Mouse (Mus musculus): ENCODE data around the gene St3gal6. TPM values are rescaled to one million over a fixed set of nuclear protein-coding genes. Genes with fewer than 3 reads are reported as not detected.

St3gal6 gene
- polyA plus RNA-seq (2014; fragmentation: Nextera tagmentation; extraction: Ambion mirVana), result 11.2 and 15.0 TPM in 2 replicates

DNA sequence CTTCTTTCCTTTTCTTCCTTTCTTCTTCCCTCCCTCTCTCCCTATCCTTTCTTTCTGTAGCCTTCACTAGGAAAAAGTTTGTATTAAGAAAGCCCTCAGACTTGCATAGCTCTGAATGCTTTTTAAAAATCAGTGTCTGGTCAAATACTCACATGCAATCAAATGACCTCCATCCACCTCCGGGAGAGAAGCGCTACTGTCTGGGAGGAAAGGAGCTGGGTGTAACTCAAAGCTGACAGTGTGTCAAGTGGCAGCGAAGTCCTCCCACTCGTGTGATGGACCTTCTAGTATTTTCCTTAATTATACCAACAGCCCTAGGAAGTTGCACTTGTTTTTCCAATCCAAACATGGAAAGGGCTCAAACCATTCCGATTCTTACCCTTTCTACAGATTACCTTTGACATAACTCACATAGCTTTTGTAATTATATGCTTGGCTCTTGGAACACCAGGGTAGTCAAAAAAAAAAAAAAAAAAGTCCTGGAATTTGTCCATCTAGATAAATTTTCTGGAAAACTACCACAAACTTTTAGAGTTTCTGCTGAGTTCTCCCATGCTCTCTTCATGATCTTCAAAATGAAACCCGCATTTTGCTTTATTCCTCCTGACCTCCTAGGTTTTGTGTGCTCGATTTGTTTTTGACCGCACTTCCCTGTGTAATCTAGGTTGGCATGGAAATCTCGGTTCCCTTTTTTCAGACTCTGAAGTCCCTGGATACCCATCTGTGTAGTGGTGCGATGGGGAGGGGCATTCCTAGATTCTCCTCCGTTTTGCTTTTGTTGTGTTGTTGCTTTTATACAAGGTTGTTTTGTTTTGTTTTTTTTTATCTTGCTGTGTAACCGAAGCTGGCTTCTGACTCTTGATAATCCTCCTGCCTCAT is at the start of gene St3gal6:
Gene St3gal6, minus strand, starts transcription at position 272 of the 879 bp plus-strand sequence.
- DNase-seq (ENCODE audit: low spot score), result no peak
- Histone ChIP-seq H3K4me2 (ENCODE audit: low read length) (peak within 1 kb of the TSS; percentile 86), H3K27me3 (replicated peaks; ENCODE audit: control insufficient read depth, insufficient read depth, low read length) (no peaks in the 10 kb centered on the region), H3K4me1 (replicated peaks; ENCODE audit: control insufficient read depth, insufficient read depth, low read length) (peaks cover 6% of the 10 kb centered on the region), H3K36me3 (ENCODE audit: control insufficient read depth, insufficient read depth, low read length) (no peaks in the 10 kb centered on the region), H3K4me3 (ENCODE audit: low read depth, low read length) (peak within 1 kb of the TSS; percentile 55), H3K27ac (ENCODE audit: low read depth) (peak within 1 kb of the TSS; percentile 71), H3K9me3 (ENCODE audit: control insufficient read depth, low read length) (peaks cover 6% of the 10 kb centered on the region; the same call in 1 of the 2 replicates), H3K9ac (ENCODE audit: low read length) (peak within 1 kb of the TSS; percentile 69)
- no peak for ATAC-seq (replicated peaks; ENCODE audit: low FRiP score, low TSS enrichment, low read depth)
- WGBS, result 81% methylated on average over 12 of the region's 12 CpGs

DNA sequence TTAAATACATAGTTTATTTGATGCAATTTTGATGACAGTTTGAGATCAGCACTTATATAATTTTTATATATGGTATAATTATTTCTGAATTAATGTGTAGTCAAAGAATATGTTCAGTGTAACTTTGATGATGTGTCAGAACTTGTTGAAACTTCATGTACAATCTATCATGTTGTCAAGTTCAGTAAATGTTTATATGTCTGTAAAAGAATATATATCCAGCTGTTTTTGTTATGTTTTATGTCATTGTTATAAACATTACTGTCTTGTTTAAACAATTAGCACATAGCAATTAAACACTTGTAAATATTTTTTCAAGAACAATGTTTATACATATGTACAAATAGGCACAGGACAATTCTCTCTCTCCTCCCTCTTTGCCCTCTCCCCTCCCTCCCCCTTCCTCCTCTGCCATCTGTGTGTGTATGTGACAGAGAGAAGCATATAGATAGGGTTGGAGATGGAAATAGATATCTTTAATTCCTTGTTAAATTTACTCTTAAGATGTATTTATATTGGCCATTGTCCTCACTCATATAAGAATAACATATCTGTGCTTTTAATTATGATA is 46.7 kb upstream of the St3gal6 start:
- Histone ChIP-seq H3K9ac (ENCODE audit: low read length) (no peak overlapping the region), H3K4me2 (ENCODE audit: low read length) (no peak overlapping the region), H3K36me3 (ENCODE audit: control insufficient read depth, insufficient read depth, low read length) (no peaks in the 10 kb centered on the region), H3K27ac (ENCODE audit: low read depth) (no peak overlapping the region), H3K9me3 (ENCODE audit: control insufficient read depth, low read length) (no peaks in the 10 kb centered on the region), H3K27me3 (replicated peaks; ENCODE audit: control insufficient read depth, insufficient read depth, low read length) (no peaks in the 10 kb centered on the region), H3K4me3 (ENCODE audit: low read depth, low read length) (no peak overlapping the region), H3K4me1 (replicated peaks; ENCODE audit: control insufficient read depth, insufficient read depth, low read length) (no peaks in the 10 kb centered on the region)
- ATAC-seq (replicated peaks; ENCODE audit: low FRiP score, low TSS enrichment, low read depth), result no peak
- DNase-seq (ENCODE audit: low spot score), result no peak

DNA sequence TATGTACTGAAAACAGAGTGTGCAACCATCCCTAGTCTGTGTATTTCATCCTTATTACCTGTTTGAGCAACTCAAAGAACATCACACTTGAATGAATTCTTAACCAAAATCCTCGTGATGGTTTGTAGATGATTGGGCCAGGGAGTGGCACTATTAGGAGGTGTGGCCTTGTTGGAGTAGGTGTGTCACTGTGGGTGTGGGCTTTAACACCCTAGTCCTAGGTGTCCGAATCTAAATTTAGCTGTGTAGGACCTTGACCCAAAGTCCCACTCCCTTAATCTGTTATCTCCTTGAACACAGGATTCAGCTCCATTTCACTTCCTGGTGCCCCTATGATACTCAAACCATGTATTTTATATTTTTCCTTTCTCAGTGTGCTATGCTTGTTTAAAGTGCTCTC is 37.2 kb upstream of the St3gal6 start:
- no peak overlapping the region for H3K27ac ChIP-seq (ENCODE audit: low read depth)
- no peak overlapping the region for H3K4me3 ChIP-seq (ENCODE audit: low read depth, low read length)
- DNase-seq (ENCODE audit: low spot score) (no peak), ATAC-seq (replicated peaks; ENCODE audit: low FRiP score, low TSS enrichment, low read depth) (no peak)
- H3K27me3 ChIP-seq (replicated peaks; ENCODE audit: control insufficient read depth, insufficient read depth, low read length), result no peaks in the 10 kb centered on the region
- no peak overlapping the region for H3K4me2 ChIP-seq (ENCODE audit: low read length)
- H3K9me3 ChIP-seq (ENCODE audit: control insufficient read depth, low read length), result no peaks in the 10 kb centered on the region
- no peaks in the 10 kb centered on the region for H3K4me1 ChIP-seq (replicated peaks; ENCODE audit: control insufficient read depth, insufficient read depth, low read length)
- WGBS, result 78% methylated on average over 2 of the region's 2 CpGs
- no peak overlapping the region for H3K9ac ChIP-seq (ENCODE audit: low read length)
- H3K36me3 ChIP-seq (ENCODE audit: control insufficient read depth, insufficient read depth, low read length), result no peaks in the 10 kb centered on the region

DNA sequence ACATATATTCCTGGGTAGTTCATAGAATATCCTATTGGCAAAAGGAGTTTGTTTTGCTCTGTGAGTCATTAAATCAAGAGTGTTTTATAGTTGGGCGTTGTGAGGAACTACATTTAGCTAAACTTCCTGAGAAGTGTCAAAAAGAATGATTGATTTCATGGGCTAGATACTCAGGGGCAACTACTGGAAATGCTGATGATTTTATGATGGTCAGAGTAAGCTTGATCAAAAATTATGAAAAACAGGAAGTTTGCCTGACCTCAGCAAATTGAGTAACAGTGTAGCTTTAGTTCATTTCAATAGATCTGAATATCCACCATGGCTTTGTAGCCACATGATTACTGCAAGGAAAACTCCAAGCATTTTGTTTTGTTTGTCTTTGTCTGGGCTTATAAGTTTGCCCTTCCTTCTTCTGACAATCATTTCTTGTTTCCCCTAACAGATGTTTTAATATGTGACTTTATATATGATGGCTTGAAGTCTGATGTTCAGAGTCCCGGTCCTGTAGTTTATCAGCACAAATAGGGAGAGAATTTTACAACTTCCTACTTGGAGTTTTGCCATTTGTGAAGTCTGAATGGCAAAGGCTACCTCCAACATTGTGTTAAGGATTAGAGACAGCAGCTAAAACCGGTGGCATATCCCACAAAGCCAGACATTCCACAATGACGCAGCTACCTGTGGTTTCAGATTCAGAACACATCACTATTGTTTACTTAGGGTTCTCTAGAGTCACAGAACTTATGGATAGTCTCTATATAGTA is 32.2 kb upstream of the St3gal6 start:
- Histone ChIP-seq H3K4me1 (replicated peaks; ENCODE audit: control insufficient read depth, insufficient read depth, low read length) (no peaks in the 10 kb centered on the region), H3K9ac (ENCODE audit: low read length) (no peak overlapping the region), H3K27me3 (replicated peaks; ENCODE audit: control insufficient read depth, insufficient read depth, low read length) (no peaks in the 10 kb centered on the region), H3K36me3 (ENCODE audit: control insufficient read depth, insufficient read depth, low read length) (no peaks in the 10 kb centered on the region), H3K4me3 (ENCODE audit: low read depth, low read length) (no peak overlapping the region), H3K9me3 (ENCODE audit: control insufficient read depth, low read length) (no peaks in the 10 kb centered on the region), H3K27ac (ENCODE audit: low read depth) (no peak overlapping the region), H3K4me2 (ENCODE audit: low read length) (no peak overlapping the region)
- ATAC-seq (replicated peaks; ENCODE audit: low FRiP score, low TSS enrichment, low read depth) (no peak), DNase-seq (ENCODE audit: low spot score) (no peak)
- 55% methylated on average over 4 of the region's 4 CpGs for WGBS

DNA sequence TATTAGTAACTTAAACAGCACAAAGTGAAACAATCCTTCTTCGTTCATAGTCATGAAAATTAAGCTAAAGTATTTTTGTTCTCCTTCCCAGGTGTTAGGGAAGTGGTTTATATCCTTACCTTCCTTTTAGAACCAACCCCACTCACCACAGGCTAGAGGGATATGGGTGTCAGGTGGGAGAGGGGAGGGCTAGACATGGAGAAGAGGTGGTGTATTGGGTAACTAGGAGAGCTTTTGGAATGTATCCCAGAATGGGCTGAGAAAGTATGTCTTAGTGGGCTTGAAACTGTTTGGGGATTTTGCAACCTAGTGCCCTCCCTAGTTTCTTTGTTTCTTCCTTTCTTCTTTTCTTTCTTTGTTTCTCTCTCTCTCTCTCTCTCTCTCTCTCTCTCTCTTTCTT is 30.6 kb upstream of the St3gal6 start:
- no peak overlapping the region for H3K4me3 ChIP-seq (ENCODE audit: low read depth, low read length)
- no peaks in the 10 kb centered on the region for H3K9me3 ChIP-seq (ENCODE audit: control insufficient read depth, low read length)
- DNase-seq (ENCODE audit: low spot score) (no peak), ATAC-seq (replicated peaks; ENCODE audit: low FRiP score, low TSS enrichment, low read depth) (no peak)
- H3K4me1 ChIP-seq (replicated peaks; ENCODE audit: control insufficient read depth, insufficient read depth, low read length), result no peaks in the 10 kb centered on the region
- no peaks in the 10 kb centered on the region for H3K36me3 ChIP-seq (ENCODE audit: control insufficient read depth, insufficient read depth, low read length)
- no peaks in the 10 kb centered on the region for H3K27me3 ChIP-seq (replicated peaks; ENCODE audit: control insufficient read depth, insufficient read depth, low read length)
- no peak overlapping the region for H3K27ac ChIP-seq (ENCODE audit: low read depth)
- H3K9ac ChIP-seq (ENCODE audit: low read length), result no peak overlapping the region
- no peak overlapping the region for H3K4me2 ChIP-seq (ENCODE audit: low read length)
- 86% methylated on average over 1 of the region's 1 CpGs for WGBS

DNA sequence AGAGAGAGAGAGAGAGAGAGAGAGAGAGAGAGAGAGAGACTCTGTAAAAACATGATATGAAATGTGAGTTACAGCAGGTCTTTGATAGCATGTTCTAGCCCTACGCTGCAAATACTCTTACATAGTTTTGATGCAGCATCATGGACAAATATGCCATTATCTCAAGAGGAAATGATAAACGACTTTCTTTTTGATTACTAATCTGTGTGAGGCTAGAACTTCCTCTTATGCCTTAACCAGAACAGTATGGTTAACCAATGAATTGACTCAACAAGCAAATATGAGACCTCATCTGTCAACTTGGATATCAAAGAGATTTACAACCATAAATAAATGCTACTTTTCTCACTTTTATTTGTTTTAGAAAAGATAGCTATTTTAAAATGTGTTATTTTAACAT is 24.0 kb upstream of the St3gal6 start:
- H3K4me1 ChIP-seq (replicated peaks; ENCODE audit: control insufficient read depth, insufficient read depth, low read length), result no peaks in the 10 kb centered on the region
- DNase-seq (ENCODE audit: low spot score), result no peak
- 68% methylated on average over 2 of the region's 2 CpGs for WGBS
- ATAC-seq (replicated peaks; ENCODE audit: low FRiP score, low TSS enrichment, low read depth), result no peak
- H3K4me3 ChIP-seq (ENCODE audit: low read depth, low read length), result no peak overlapping the region
- H3K36me3 ChIP-seq (ENCODE audit: control insufficient read depth, insufficient read depth, low read length), result no peaks in the 10 kb centered on the region
- no peak overlapping the region for H3K9ac ChIP-seq (ENCODE audit: low read length)
- H3K9me3 ChIP-seq (ENCODE audit: control insufficient read depth, low read length), result no peaks in the 10 kb centered on the region
- H3K4me2 ChIP-seq (ENCODE audit: low read length), result no peak overlapping the region
- no peak overlapping the region for H3K27ac ChIP-seq (ENCODE audit: low read depth)
- no peaks in the 10 kb centered on the region for H3K27me3 ChIP-seq (replicated peaks; ENCODE audit: control insufficient read depth, insufficient read depth, low read length)

DNA sequence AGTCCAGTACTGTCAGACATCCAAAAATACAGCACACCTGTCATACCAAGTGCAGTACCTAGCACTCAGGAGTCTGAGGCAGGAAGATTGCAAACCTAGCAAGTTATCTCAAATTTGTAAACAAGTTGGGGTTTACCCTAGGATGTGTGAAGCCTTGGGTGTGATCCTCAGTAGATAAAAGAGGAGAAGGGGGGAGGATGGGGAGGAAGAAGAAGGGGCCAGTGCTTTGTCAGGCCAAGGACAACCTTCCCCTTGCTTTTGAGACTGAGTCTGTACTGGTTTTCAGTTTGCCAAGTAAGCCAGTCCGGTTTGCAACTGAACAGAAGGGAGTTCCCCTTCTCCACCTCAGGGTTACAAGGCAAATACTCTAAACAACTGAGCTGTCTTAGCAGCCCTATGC is 22.1 kb upstream of the St3gal6 start:
- DNase-seq (ENCODE audit: low spot score) (no peak), ATAC-seq (replicated peaks; ENCODE audit: low FRiP score, low TSS enrichment, low read depth) (no peak)
- whole genome bisulfite sequencing, result 35% methylated on average over 1 of the region's 1 CpGs
- H3K4me1 ChIP-seq (replicated peaks; ENCODE audit: control insufficient read depth, insufficient read depth, low read length), result no peaks in the 10 kb centered on the region
- no peaks in the 10 kb centered on the region for H3K9me3 ChIP-seq (ENCODE audit: control insufficient read depth, low read length)
- H3K27ac ChIP-seq (ENCODE audit: low read depth), result no peak overlapping the region
- H3K4me2 ChIP-seq (ENCODE audit: low read length), result no peak overlapping the region
- H3K27me3 ChIP-seq (replicated peaks; ENCODE audit: control insufficient read depth, insufficient read depth, low read length), result no peaks in the 10 kb centered on the region
- H3K36me3 ChIP-seq (ENCODE audit: control insufficient read depth, insufficient read depth, low read length), result no peaks in the 10 kb centered on the region
- H3K4me3 ChIP-seq (ENCODE audit: low read depth, low read length), result no peak overlapping the region
- no peak overlapping the region for H3K9ac ChIP-seq (ENCODE audit: low read length)

DNA sequence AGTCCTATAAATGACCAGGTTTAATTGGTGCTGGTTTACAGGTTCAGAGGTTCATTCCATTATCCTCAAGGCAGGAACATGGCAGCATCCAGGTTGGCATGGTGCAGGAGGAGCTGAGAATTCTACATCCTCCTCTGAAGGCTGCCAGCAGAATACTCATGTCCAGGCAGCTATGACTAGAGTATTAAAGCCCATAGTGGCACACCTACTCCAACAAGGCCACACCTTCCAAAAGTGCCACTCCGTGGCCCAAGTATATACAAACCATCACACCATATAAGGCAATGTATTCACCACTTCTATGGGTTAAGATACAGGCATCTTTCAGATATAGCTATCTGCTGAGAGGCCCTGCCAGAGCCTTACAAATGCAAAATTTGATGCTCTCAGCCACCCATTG is 15.4 kb upstream of the St3gal6 start:
- no peak overlapping the region for H3K4me3 ChIP-seq (ENCODE audit: low read depth, low read length)
- ATAC-seq (replicated peaks; ENCODE audit: low FRiP score, low TSS enrichment, low read depth) (no peak), DNase-seq (ENCODE audit: low spot score) (no peak)
- no peaks in the 10 kb centered on the region for H3K27me3 ChIP-seq (replicated peaks; ENCODE audit: control insufficient read depth, insufficient read depth, low read length)
- H3K27ac ChIP-seq (ENCODE audit: low read depth), result no peak overlapping the region
- 64% methylated on average over 1 of the region's 1 CpGs for WGBS
- no peaks in the 10 kb centered on the region for H3K9me3 ChIP-seq (ENCODE audit: control insufficient read depth, low read length)
- no peaks in the 10 kb centered on the region for H3K4me1 ChIP-seq (replicated peaks; ENCODE audit: control insufficient read depth, insufficient read depth, low read length)
- no peaks in the 10 kb centered on the region for H3K36me3 ChIP-seq (ENCODE audit: control insufficient read depth, insufficient read depth, low read length)
- H3K9ac ChIP-seq (ENCODE audit: low read length), result no peak overlapping the region
- no peak overlapping the region for H3K4me2 ChIP-seq (ENCODE audit: low read length)

All from intestine, embryonic 14.5 days (tissue).